Mouse (Mus musculus) CD4-positive naive resting alpha-beta T cell, adult 57 days (primary cell): ENCODE data around the gene Gm10320. TPM values are rescaled to one million over a fixed set of nuclear protein-coding genes. Genes with fewer than 3 reads are reported as not detected.

Source experiments
- total RNA-seq: library from RNA; stranded (reverse); gene quantifications from one replicate; pipeline ENCODE4 v1.2.4, GENCODE M21; 2023

The Gm10320 gene
- not detected for total RNA-seq

GRCm38 (mm10) chr13:98491909-98492308, at the start of gene Gm10320:
Gm10320 (minus strand) TSS chr13:98492001.

Other genes with a start within 250 kb of the Gm10320 start
- gene Utp15, start 229.0 kb downstream of the Gm10320 start, total RNA-seq, result 38.4 TPM
- 29.7 TPM for gene Ankra2, start 228.9 kb downstream of the Gm10320 start, total RNA-seq
- gene Gm21976, start 212.1 kb downstream of the Gm10320 start, total RNA-seq, result not detected
- gene Btf3, start 175.0 kb downstream of the Gm10320 start, total RNA-seq, result 418 TPM
- gene Foxd1, start 137.8 kb downstream of the Gm10320 start, total RNA-seq, result not detected
- gene Tmem174, start 145.4 kb upstream of the Gm10320 start, total RNA-seq, result not detected
- not detected for gene Tmem171, start 202.8 kb upstream of the Gm10320 start, total RNA-seq